Mouse (Mus musculus) limb, embryonic 14.5 days (tissue): ENCODE measurements around the gene Clip2. TPM values are rescaled to one million over a fixed set of nuclear protein-coding genes. Genes with fewer than 3 reads are reported as not detected.

Experiments used
- ATAC-seq: fragments of 200-750 bp; cut with Nextera tagmentation; 2 replicates; pipeline ENCODE4 v1.8.0; 2017; ENCODE audit warnings: low read depth, moderate number of reproducible peaks, moderate TSS enrichment; ENCODE audit not compliant: low FRiP score
- DNase-seq: peaks from one replicate; pipeline ENCODE4 v3.0.0-alpha.2; 2015; ENCODE audit warnings: low spot score
- H3K27ac ChIP-seq: fragments of 300-500 bp; sonication (generic); replicated peaks from 2 replicates; pipeline ENCODE4 v1.5.1; 2014; ENCODE audit warnings: low read depth, mild to moderate bottlenecking, low read length, moderate library complexity, mixed read lengths
- H3K27me3 ChIP-seq: fragments of 300-500 bp; sonication (generic); 2 replicates; pipeline ENCODE4 v1.6.1; 2014; ENCODE audit warnings: low read length, mixed read lengths; ENCODE audit not compliant: control insufficient read depth, insufficient read depth
- H3K36me3 ChIP-seq: fragments of 300-500 bp; sonication (generic); 2 replicates; pipeline ENCODE4 v1.6.1; 2014; ENCODE audit warnings: mild to moderate bottlenecking, low read length, moderate library complexity, mixed read lengths; ENCODE audit not compliant: control insufficient read depth, insufficient read depth
- H3K4me1 ChIP-seq: fragments of 300-500 bp; sonication (generic); 2 replicates; pipeline ENCODE4 v1.6.1; 2014; ENCODE audit warnings: antibody characterized with exemption, low read length, mixed read lengths; ENCODE audit not compliant: control insufficient read depth, insufficient read depth
- H3K4me2 ChIP-seq: fragments of 300-500 bp; sonication (generic); replicated peaks from 2 replicates; pipeline ENCODE4 v1.6.1; 2014; ENCODE audit warnings: low read depth, mild to moderate bottlenecking, low read length, moderate library complexity; ENCODE audit not compliant: severe bottlenecking
- H3K4me3 ChIP-seq: fragments of 300-500 bp; sonication (generic); replicated peaks from 2 replicates; pipeline ENCODE4 v1.5.1; 2014; ENCODE audit warnings: low read length
- H3K9ac ChIP-seq: fragments of 300-500 bp; sonication (generic); 2 replicates; pipeline ENCODE4 v1.6.1; 2014; ENCODE audit warnings: mild to moderate bottlenecking, low read depth, low read length, moderate library complexity; ENCODE audit not compliant: severe bottlenecking
- H3K9me3 ChIP-seq: fragments of 300-500 bp; sonication (generic); 2 replicates; pipeline ENCODE4 v1.6.1; 2016; ENCODE audit warnings: low read length; ENCODE audit not compliant: control insufficient read depth
- POLR2A ChIP-seq: fragments of 200-500 bp; IDR thresholded peaks from 2 replicates; pipeline ENCODE4 v1.8.0; 2012; ENCODE audit warnings: inconsistent platforms, mild to moderate bottlenecking, moderate library complexity, borderline replicate concordance; ENCODE audit not compliant: insufficient read depth, insufficient read length; ENCODE audit errors: extremely low read depth
- WGBS: fragments of 180-500 bp; shearing (Covaris S2); extraction: QIAGEN DNeasy Blood & Tissue Kit; methylation state at CpG from one replicate; pipeline ENCODE4 v1.1.7; 2014; 5-methylcytosine and 5-hydroxymethylcytosine counted together
- microRNA-seq: library from miRNA; unstranded; fragments of <30 nt; microRNA quantifications from one replicate; pipeline ENCODE4, GENCODE M21; 2016
- polyA plus RNA-seq, 2 experiments: library from polyadenylated mRNA; depleted of rRNA in 1 of 2; stranded (reverse) in 1 of 2; unstranded in 1 of 2; fragments of >200 nt; fragmentation: Nextera tagmentation in 1 of 2; extraction: Ambion mirVana in 1 of 2; gene quantifications; 2 replicates each; pipeline versions ENCODE4 v1.2.1 to v1.2.3; 2012 to 2014

The Clip2 gene
- polyA plus RNA-seq, 2 experiments, result 4.7 to 25.5 TPM

- ATAC-seq (no peak), DNase-seq (no peak)
- Histone ChIP-seq H3K27me3 (no peaks in the 10 kb centered on the region), H3K27ac (no peak overlapping the region), H3K36me3 (peaks cover 42% of the 10 kb centered on the region), H3K4me1 (peaks cover 32% of the 10 kb centered on the region), H3K9me3 (no peaks in the 10 kb centered on the region), H3K4me3 (no peak overlapping the region), H3K4me2 (no peak overlapping the region), H3K9ac (no peak overlapping the region)
- TF ChIP-seq POLR2A, result no peak
- 87% methylated on average over 3 of the region's 3 CpGs for WGBS
Observed at GRCm38 (mm10) chr5:134442066-134442465, 110.2 kb downstream of the Clip2 start.

- Histone ChIP-seq H3K9ac (no peak overlapping the region), H3K9me3 (no peaks in the 10 kb centered on the region), H3K4me3 (no peak overlapping the region), H3K27ac (no peak overlapping the region), H3K36me3 (peaks cover 39% of the 10 kb centered on the region), H3K4me1 (peaks cover 35% of the 10 kb centered on the region), H3K4me2 (no peak overlapping the region), H3K27me3 (no peaks in the 10 kb centered on the region)
- ATAC-seq, result no peak
- no peak for DNase-seq
- no peak for TF ChIP-seq POLR2A
- 61% methylated on average over 3 of the region's 3 CpGs for WGBS
Observed at GRCm38 (mm10) chr5:134441105-134441504, 111.1 kb downstream of the Clip2 start.

GRCm38 (mm10) chr5:134440098-134440497, 112.1 kb downstream of the Clip2 start:
- no peak for ATAC-seq

GRCm38 (mm10) chr5:134439481-134439880, 112.8 kb downstream of the Clip2 start:
- no peak overlapping the region for H3K4me2 ChIP-seq
- H3K27me3 ChIP-seq, result no peaks in the 10 kb centered on the region
- no peak overlapping the region for H3K9ac ChIP-seq
- peaks cover 28% of the 10 kb centered on the region for H3K4me1 ChIP-seq
- H3K36me3 ChIP-seq, result peaks cover 35% of the 10 kb centered on the region; the same call in 1 of the 2 replicates
- H3K27ac ChIP-seq, result no peak overlapping the region
- H3K9me3 ChIP-seq, result no peaks in the 10 kb centered on the region
- WGBS, result 98% methylated on average over 7 of the region's 7 CpGs
- ATAC-seq (no peak), DNase-seq (no peak)
- H3K4me3 ChIP-seq, result no peak overlapping the region
- no peak for TF ChIP-seq POLR2A

More at GRCm38 (mm10) chr5:134440098-134440497, 112.1 kb downstream of the Clip2 start:
- peaks cover 39% of the 10 kb centered on the region for H3K36me3 ChIP-seq
- no peak overlapping the region for H3K4me2 ChIP-seq
- H3K9ac ChIP-seq, result no peak overlapping the region
- TF ChIP-seq POLR2A, result no peak
- H3K27me3 ChIP-seq, result no peaks in the 10 kb centered on the region
- no peaks in the 10 kb centered on the region for H3K9me3 ChIP-seq
- DNase-seq, result peak; percentile 45
- 68% methylated on average over 12 of the region's 12 CpGs for WGBS
- H3K4me3 ChIP-seq, result no peak overlapping the region
- no peak overlapping the region for H3K27ac ChIP-seq
- H3K4me1 ChIP-seq, result peaks cover 34% of the 10 kb centered on the region

Small RNA genes within 50 kb of the gene (microRNA-seq; reads per million reads assigned to microRNA genes)
- gene Gm26340 (not detected), gene Mir7228 (not detected)

Other genes with a start within 250 kb of the Clip2 start
- gene Gtf2i, start 237.7 kb downstream of the Clip2 start, polyA plus RNA-seq (2012; rRNA removed), result 186 and 190 TPM in 2 replicates
- gene Gtf2i, start 237.7 kb downstream of the Clip2 start, polyA plus RNA-seq (2014; fragmentation: Nextera tagmentation; extraction: Ambion mirVana), result 169 and 195 TPM in 2 replicates
- gene Gtf2ird1, start 95.7 kb downstream of the Clip2 start, polyA plus RNA-seq (2012; rRNA removed), result 99.0 and 113 TPM in 2 replicates
- gene Gtf2ird1, start 95.7 kb downstream of the Clip2 start, polyA plus RNA-seq (2014; fragmentation: Nextera tagmentation; extraction: Ambion mirVana), result 100 and 103 TPM in 2 replicates
- 0.38 and 0.54 TPM in 2 replicates for gene Syna, start 7.7 kb upstream of the Clip2 start, polyA plus RNA-seq (2012; rRNA removed)
- 0.21 TPM in 1 of 2 replicates, not detected in the other for gene Syna, start 7.7 kb upstream of the Clip2 start, polyA plus RNA-seq (2014; fragmentation: Nextera tagmentation; extraction: Ambion mirVana)
- gene Rfc2, start 28.9 kb upstream of the Clip2 start, polyA plus RNA-seq (2012; rRNA removed), result 229 and 246 TPM in 2 replicates
- 241 and 262 TPM in 2 replicates for gene Rfc2, start 28.9 kb upstream of the Clip2 start, polyA plus RNA-seq (2014; fragmentation: Nextera tagmentation; extraction: Ambion mirVana)
- 4.0 and 4.4 TPM in 2 replicates for gene Lat2, start 62.6 kb upstream of the Clip2 start, polyA plus RNA-seq (2012; rRNA removed)
- 3.1 and 3.7 TPM in 2 replicates for gene Lat2, start 62.6 kb upstream of the Clip2 start, polyA plus RNA-seq (2014; fragmentation: Nextera tagmentation; extraction: Ambion mirVana)
- gene Eif4h, start 87.1 kb upstream of the Clip2 start, polyA plus RNA-seq (2012; rRNA removed), result 342 and 403 TPM in 2 replicates
- gene Eif4h, start 87.1 kb upstream of the Clip2 start, polyA plus RNA-seq (2014; fragmentation: Nextera tagmentation; extraction: Ambion mirVana), result 424 and 440 TPM in 2 replicates
- 31.9 and 40.2 TPM in 2 replicates for gene Limk1, start 136.2 kb upstream of the Clip2 start, polyA plus RNA-seq (2012; rRNA removed)
- 8.6 and 9.3 TPM in 2 replicates for gene Limk1, start 136.2 kb upstream of the Clip2 start, polyA plus RNA-seq (2014; fragmentation: Nextera tagmentation; extraction: Ambion mirVana)
- 249 and 296 TPM in 2 replicates for gene Eln, start 194.9 kb upstream of the Clip2 start, polyA plus RNA-seq (2012; rRNA removed)
- 115 and 121 TPM in 2 replicates for gene Eln, start 194.9 kb upstream of the Clip2 start, polyA plus RNA-seq (2014; fragmentation: Nextera tagmentation; extraction: Ambion mirVana)